Mouse (Mus musculus): ENCODE measurements at regions not wholly inside any gene's neighbourhood (a gene's known extent, or its start where the extent isn't known, plus 50 kb on each side); places are given as distances from the start of the nearest gene placed in this dataset.

DNA sequence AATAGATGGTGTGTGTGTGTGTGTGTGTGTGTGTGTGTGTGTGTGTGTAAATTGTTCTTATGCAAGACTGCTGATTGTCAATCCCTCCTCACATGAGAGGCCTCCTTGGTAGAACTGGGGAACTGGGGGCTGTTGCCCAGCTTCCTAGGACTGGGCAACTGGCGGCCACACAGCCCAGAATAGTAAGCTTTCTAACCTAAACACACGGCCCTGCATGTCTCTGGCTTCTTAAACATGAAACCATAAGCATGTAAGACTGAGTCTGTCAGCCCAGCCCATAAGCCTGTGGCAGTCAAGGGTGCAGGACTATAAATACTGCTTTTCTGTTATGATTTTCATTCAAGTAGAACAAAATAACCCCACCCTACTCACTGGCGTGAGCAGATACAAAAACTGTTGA, 60.7 kb downstream of the Ifng start:
- ATAC-seq (replicated peaks; ENCODE audit: poor library complexity) = no peak

DNA sequence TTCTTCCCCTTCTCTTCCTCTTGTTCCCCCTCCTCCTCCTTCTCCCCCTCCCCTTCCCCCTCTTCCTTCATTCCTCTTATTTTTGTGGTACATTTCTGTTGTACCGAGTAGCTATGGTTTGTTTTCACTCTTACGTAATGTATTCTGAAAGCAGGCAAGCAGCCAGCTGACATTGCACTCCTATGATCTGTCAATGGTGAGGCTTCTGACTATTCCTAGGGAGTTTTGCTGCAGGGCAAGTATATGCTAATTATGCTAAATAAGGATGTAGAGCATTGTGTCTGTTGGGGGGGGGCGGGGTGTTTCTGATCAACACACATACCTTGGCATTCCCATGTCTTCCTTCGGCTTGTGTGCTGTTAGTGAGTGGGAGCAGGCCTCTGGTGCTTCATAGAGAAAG, 64.0 kb downstream of the Ifng start:
- ATAC-seq (replicated peaks; ENCODE audit: poor library complexity) = no peak

DNA sequence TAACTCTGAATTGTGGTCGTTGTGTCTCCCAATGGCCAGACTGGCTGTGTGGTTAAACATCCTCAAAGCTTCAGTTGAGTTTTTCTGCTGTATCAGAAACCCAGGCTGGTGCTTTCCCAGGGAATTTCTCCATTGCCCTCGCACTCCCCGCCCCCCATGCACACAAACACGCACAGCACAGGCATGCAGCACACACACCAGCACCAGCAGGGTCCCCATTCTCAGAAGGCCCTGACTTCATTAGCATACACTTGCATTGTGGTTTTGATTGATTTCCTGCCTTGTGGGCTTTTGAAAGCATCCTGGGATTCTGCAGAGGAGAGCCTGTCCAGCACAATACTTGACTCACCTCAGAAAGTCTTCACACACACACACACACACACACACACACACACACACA, 65.3 kb downstream of the Ifng start:
- ATAC-seq (replicated peaks; ENCODE audit: poor library complexity) = no peak

DNA sequence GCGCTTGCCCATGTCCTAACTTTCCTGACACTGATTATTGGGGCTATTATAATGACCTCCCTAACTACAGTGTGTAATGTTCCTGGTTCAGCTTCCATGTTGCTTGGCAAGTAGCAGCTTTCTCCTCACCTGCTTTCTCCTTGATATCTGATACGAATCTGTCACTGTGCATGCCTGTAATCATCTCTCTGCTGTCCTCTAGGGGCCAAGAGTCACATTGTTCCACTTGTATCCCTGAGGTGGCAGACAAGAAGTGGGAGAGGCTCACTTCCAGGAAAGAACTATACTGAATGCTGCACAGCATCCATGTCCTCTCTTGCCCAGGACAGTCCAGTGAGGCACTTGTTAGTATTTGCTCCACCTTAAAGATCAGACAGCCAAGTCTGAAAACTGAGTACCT, 66.8 kb downstream of the Ifng start:
- peak; percentile 65; the same call in 1 of the 2 replicates for ATAC-seq (replicated peaks; ENCODE audit: poor library complexity)

DNA sequence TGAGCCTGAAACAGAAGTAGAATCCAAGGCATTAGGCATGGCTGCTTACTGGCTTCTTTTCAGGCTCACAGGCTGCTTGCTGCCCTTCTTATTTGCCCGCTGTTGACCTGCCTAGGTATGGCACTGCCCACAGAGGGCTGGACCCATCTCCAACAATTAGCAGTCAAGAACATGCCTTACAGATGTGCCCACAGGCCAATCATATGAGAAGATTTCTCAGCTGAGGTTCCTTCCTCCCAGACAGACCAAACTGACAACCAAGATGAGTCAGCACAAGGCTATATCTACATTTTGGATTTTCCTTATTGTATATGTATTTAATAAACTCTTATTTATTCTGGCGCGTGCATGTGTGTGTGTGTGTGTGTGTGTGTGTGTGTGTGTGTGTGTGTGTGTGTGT, 76.0 kb downstream of the Ifng start:
- ATAC-seq (replicated peaks; ENCODE audit: poor library complexity) = peak; percentile 73

DNA sequence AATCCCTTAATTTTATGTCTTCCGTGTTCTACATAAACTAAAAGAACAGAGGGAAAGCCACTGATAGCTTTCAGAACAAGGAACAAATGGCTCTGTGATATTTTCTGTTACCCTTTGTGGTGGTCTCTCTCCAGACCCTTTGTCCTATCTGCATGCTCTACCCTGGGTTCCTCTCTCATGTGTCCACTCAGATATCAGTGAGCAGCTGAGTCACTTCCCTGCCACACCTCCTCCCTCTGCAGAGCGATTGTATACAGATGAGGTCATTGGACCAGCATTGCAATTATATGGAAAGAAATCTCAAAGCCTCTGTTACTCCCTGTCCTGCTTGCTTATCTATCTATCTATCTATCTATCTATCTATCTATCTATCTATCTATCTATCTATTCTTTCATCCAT, 77.1 kb downstream of the Ifng start:
- peak; percentile 60 for ATAC-seq (replicated peaks; ENCODE audit: poor library complexity)

DNA sequence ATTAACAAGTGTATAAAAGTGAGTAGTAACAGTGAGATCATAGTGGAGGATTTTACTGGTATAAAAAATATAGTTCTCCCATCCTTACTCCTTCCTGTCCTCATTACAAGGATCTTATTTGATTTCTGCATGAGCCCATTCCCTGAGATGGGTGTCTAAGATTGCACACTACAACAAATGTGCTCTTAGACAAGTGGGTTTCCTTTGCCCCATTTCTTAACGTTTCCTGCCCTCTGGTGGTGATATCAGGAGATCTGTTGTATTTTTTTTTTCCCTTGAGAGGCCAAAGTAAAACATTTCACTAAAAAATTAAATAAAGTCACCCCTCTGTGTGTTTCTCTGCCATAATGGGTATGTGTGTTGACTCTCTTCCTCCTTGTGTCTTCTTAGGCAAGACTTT, 105.1 kb downstream of the Ifng start:
- ATAC-seq (replicated peaks; ENCODE audit: poor library complexity) = peak; percentile 52; the same call in 1 of the 2 replicates

DNA sequence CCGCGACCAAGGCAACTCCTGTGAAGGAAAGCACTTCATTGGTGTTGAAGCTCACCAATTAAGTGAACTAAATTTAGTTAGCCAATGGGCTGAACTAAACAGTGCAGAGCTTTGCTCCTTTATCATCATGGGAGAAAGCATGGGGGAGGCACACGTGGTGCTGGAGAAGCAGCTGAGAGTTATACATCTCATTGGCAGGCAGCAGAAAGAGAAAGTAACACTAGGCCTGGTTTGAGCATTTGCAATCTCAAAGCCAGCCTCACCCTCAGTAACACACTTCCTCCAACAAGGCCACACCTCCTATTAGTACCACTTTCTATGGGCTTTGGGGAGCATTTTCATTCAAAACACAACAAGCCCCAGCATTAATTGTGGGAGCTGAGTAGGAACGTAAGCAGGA, 109.4 kb downstream of the Ifng start:
- no peak for ATAC-seq (replicated peaks; ENCODE audit: poor library complexity)

DNA sequence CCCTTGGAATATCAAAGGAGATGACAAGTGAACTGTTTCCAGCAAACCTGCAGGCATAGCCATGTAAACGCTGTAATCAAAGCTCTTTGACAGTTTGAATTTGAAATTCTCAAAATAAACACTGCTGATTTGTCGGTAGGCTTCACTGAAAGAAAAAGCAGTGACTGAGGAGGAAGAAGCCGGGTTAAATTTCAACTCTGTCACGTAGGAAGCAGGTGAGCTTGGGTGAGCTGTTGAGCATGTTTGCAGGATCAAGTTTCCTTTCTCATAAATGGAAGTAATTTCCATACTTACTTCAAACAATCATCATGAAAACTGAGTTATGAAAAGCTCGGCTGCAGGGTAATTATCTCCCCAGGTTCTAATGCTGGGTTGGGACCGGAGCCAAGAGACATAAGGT, 118.0 kb downstream of the Ifng start:
- no peak for ATAC-seq (replicated peaks; ENCODE audit: poor library complexity)

DNA sequence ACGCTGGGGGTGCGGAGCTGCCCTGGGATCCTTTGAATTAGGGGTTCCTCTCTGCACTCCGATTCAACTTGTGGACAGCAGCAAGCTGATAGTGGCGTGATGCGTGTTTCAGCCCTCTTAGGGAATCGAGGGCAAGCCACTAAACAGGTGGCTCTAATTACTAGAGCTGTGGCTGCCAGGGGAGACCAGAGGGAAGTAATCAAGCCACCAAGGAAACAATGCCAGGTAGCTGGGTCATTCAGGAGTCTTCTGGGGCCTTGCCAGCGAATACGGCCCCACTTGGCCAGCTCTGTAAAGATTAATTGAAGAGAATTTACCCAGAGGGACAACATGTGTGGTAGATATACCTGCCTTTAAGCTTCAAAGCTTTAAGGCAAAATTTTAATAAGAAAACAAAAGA, 123.2 kb downstream of the Ifng start:
- ATAC-seq (replicated peaks; ENCODE audit: poor library complexity) = no peak

DNA sequence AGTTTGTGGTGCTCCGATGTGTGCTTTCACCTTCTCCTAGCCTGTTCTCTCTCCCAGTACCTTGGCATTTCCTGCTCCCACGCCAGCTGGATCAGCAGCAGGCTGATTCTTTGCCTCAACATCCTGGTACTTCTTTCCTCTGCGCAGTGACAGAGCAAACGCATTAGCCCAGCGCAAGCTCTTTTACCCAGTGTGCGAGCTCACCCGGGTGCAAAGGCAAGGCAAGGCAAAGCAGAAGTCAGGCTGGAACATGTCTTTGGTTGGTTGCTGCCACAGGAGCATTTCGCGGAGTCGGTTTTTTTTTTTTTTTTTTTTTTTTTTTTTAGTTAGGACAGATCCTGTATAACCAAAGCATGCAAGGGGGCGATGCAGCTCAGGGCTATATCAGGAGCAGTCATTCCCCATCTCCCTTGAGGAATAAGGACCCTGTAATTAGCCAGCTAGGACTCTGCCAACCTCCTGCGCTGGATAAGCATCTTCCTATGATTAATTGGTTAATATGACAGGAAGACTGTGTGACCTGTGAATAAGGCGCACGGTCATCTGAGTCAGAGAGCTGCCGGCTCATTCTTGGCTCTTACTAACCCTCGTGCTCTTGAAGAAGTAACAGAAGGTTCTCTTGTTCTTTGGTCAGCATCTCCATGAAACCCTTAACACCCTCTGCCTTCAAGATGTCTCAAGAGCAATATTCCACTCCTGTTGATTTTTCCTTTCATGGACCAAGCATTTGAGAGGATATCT, 123.9 kb downstream of the Ifng start:
- ATAC-seq (replicated peaks; ENCODE audit: poor library complexity) = peak; percentile 37; the same call in 1 of the 2 replicates

DNA sequence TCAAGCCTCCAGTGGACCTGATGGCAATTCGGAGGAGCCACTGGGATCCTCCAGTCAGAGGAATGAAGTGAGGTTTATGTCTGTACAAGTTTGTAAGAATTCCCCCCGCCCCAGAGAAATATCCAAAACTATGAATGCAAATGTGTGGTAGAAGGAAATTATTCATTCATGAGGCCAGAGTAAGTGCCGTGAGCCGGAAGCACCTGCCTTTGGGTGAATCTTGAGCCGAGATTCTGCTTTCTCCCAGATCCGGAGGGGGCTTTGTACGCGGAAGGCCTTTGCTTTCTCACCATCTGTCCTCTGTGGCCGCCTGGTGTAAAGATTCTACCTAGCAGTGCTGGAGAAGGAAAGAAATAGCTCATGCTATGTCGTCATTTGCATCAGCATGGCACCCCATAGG, 127.8 kb downstream of the Ifng start:
- ATAC-seq (replicated peaks; ENCODE audit: poor library complexity) = no peak

DNA sequence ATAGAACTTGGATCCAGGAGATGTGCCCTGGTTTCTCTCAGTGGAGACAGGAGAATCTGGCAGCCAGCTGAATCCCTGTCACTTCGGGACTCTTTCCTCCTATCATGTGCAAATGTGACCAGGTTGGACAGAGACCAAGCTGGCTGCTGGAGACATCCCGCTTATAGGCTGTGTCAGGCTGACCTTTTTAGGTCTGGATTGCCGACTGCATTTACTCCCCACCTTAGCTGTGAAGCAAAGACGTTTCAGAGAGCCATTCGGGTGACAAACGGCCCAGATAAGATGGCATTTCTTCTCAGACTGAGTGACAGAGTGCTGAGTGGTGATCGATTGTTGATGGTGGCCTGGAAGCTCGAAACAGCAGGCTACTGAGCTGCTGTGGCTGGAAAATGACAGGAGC, 128.6 kb downstream of the Ifng start:
- no peak for ATAC-seq (replicated peaks; ENCODE audit: poor library complexity)

DNA sequence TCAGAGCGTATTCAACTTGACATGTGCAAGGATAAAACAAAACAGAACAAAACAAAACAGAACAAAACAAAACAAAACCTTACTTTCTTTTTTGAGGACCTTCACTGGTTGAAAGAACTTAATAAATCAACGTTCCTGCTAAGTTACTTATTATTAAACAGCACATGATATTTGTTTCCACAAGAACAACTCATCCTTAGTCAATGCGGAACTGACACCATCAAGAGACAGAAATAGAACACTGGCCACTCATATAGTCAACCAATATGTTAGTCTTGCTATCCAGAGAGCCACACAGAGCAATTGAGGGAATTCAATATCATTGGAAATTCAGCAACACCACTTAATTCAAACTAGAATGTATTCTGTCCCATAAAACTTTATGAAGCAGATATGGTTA, 132.4 kb downstream of the Ifng start:
- no peak for ATAC-seq (replicated peaks; ENCODE audit: poor library complexity)

DNA sequence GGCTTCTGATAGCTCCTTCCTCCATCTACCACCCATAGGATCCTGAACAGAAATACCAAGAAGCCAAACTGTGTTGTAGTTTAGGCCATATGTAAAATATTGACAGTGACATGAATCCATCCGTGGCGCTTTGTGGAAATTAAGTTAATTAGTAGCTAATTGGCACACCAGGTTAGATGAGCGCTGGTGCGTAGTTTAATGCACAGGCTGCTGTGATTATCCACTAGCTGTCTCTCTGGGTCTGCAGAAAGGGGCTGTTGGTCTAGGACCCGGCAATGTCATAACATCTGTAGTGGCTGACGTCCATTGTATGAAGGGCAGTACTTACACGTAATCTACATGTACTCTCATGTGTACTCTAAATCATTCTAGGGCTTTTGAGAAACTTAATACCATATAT, 134.7 kb downstream of the Ifng start:
- no peak for ATAC-seq (replicated peaks; ENCODE audit: poor library complexity)

DNA sequence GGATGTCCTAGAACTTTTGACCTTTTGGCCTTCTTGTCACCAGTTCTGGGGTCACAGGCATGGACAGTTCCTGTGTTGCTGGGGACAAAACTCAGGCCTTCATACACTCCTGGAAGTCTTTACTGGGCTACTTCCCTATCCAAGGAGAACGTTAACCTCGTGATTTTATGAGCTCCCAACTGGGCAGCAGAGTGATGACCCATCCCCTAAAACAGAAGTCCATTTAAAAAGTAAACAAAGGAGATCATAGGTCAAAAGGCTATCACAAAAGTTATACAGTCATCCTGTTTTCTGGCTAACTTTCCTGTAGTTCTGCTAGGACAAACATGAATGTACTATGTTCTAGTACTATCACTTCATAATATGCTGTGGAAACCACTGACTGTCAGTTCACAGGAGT, 140.5 kb downstream of the Ifng start:
- no peak for ATAC-seq (replicated peaks; ENCODE audit: poor library complexity)

DNA sequence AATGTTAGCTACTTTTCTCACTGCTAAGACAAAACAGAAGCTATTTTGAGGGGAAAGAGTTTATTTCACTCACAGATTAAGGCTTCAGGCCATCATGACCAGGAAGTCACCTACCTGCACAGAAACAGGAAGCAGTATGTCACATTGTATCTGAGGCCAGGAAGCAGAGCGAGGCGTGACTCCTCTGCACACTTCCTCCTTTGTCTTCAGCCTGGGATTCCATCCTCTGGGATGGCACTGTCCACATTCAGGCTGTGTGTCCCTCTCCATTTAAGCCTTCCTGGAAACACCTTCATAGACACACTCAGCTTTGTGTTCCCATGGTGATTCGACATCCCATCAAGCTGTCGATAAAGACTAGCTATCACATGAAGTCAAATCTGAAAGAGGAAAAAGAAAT, 145.0 kb downstream of the Ifng start:
- ATAC-seq (replicated peaks; ENCODE audit: poor library complexity) = peak; percentile 63; the same call in 1 of the 2 replicates

DNA sequence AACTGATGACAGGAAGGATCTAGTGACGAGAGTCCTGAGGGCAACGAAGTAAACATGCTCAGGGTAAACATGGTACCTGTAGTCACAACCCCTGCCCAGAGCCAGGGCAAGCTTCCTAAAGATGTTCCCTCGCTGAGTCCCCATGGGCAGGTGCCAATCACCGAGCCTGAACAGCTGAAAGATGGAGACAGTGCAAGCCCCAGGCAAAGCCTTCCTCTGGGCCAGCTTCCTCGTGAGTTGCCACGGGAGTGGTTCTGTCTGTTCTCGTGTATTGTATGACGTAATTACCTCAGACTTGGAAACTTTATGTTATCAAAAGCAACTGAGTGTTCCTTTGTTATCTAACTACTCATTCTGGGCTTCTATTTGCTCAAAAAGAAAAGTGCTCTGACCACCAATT, 147.4 kb downstream of the Ifng start:
- peak; percentile 40 for ATAC-seq (replicated peaks; ENCODE audit: poor library complexity)

DNA sequence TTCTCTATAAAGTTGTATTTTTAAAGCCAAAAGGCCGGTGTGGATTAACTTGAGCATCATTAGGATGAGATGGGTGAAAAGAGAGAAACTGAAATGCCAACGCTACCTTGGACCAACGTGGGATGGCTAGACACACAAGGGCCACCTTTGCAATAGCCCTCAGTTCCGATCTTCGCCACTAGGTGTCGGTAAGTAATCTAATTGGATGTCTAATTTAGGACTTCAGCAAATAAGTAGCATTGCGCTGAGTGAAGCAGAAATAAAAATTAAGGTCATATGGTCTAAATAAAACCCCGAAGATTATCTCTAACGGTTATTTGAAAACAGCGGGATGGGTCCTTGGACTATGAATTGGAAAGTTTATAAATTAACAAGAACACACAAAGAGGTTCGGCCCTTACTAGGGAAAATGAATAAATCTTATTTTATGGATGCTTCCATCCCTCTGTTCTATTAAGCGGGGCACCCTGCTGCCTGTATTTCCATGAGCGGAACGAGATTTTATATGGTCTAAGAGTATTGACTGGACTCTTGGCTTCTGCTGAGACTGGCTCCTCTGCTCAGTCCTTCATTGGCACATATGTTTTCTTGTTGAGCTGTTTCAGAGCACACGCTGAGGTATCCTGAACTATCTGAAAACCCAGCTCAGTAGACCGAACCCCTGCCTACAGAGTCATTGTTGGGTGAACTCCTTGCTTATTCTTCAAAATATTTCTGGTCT, 152.0 kb downstream of the Ifng start:
- peak; percentile 94 for ATAC-seq (replicated peaks; ENCODE audit: poor library complexity)

DNA sequence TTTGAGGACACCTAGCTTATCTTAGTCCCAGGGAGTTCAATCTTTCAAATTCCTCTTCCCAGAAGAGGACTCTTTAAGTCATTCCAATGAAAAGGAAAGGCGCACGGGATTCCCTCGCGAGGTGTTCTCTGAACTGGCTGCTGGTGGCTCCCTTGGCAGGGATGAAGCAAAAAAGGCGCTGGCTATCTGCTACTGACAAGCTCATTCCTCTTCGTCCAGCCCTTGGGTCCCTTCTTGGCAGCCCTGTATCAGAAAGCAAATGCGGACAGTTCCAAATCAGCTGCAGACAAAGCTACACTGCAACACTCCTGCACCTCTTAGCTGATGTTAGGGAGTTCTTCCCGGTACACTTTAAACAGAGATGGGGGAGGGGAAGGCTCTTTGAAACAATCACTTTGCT, 155.4 kb downstream of the Ifng start:
- ATAC-seq (replicated peaks; ENCODE audit: poor library complexity) = no peak

DNA sequence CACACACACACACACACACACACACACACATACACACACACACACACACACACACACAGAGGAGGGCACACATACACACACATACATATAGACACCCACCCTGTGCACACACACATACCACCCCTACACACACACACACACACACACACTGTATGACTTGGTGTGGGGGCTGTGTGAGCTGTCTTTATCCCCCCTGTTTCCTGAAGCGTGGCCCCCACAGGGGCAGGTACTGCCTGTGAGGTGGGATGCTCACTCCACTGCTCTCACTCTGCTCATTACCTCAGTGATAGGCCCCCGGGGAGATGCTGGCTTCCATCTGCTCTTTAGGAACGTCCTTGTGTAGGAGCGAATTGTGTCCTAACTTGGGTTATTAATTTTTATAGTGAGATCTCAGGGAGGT, 157.7 kb downstream of the Ifng start:
- no peak for ATAC-seq (replicated peaks; ENCODE audit: poor library complexity)

DNA sequence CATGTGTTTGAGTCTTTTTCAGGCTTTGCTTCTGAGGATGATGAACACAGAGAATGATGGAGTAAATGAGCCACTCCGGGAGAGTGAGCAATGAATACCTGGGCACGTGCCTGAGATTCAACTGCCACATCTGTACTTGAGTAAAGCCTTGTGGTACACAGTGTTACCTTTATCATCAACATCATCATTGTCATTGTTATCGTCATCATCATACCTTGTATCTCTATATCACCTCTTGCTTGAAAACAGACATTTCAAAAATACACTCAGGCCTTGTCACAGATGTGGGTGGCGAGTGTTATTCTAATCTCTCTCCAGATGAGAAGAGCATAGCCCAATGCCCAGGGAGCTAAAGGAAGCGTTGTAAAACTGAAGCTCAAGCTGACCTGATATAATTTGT, 158.4 kb downstream of the Ifng start:
- no peak for ATAC-seq (replicated peaks; ENCODE audit: poor library complexity)

DNA sequence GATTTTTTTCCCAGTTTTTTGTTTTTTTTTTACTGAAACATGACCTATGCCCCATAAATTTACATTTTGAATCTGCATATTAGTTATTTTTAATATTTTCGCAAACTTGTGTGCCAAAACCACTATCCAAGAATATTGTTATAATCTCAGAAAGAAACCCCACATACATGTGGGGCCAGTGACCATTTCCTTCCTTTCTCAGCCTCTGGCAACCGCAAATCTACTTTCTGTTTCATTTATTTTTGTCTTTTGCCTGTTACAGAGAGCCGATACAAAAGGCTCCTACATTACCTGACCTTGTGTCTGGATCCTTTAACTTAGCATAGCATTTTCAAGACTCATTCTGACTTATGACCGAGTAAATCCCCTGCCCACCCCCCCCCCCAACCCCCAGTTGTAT, 158.8 kb downstream of the Ifng start:
- ATAC-seq (replicated peaks; ENCODE audit: poor library complexity) = peak; percentile 57
